Mouse (Mus musculus): ENCODE data around the gene Tmigd3.

The Tmigd3 gene

DNA sequence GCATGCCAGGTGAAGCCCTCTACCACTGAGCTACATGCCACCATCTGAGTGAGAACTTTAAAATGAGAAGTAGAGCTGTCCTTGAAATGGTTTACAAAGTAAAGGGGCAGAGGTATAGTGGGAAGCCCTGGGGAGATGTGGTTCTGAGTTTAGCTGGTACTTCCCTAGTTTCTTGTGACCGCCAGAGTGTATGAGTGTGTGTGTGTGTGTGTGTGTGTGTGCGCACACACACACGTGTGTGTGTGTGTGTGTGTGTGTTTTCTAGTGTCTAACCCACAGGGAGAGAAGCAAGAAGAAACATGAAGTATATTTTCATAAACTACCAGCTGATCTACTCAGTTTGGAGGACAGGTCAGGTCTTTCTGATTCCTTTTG lies 57.5 kb downstream of the Tmigd3 start:
- intact Hi-C loops (cut with DNase I): no loop called here

DNA sequence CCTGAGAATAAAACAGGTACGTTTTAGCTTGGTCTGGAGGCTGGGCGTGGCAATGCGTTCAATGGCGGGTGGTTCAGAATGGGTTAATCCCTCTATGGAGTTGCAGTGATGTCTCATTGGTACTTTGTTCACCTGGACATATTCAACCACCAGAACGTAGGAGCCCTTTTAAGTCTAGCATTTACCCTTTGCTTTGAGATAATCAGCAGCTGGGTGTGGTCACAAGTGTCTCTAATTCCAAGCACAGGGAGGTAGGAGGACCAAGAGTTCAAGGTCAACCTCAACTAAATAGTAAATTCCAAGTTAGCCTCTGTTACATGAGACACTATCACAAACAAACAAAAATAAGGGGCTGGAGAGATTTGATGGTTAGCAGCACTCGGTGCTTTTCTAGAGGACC lies 58.1 kb downstream of the Tmigd3 start:
- intact Hi-C loops (cut with DNase I): no loop called here

DNA sequence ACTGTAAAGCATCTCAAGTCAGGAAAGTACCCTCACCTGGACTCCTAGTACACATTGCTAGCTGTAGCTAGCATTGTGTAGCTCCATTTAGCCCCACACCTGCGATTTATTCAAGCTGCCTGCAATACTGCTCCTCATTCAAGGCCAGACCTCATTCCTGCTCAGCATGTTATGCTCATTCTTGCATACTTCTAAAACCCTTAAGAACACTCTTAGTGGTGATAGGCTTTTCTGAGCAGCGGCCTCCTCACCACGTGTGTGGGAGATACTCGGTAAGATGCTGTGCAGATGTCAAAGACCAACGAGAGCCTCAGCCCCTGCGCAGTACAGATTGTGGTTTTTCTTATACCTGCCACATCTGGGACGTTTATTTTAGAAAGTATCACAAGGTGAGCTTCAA lies 59.1 kb downstream of the Tmigd3 start:
- intact Hi-C loops (cut with DNase I): no loop called here

DNA sequence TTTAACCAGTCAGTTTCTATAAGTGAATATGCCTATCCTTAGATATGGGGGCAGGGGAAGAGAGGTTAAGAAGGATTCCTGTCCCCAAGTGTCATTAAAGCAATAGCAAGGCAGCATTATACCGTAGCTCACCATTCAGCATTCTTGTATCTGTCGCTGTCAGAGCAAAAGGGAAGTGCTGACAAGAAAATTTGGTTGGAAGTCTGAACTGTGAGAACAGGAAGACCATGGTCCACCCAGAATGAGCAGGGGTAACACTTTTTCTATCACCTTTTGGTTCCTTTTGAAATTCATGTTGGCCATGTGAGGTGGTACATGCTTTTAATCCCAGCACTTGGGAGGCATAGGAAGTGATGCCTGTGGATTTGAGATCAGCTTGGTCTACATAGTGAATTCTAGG lies 60.4 kb downstream of the Tmigd3 start:
- intact Hi-C loops (cut with DNase I): no loop called here

DNA sequence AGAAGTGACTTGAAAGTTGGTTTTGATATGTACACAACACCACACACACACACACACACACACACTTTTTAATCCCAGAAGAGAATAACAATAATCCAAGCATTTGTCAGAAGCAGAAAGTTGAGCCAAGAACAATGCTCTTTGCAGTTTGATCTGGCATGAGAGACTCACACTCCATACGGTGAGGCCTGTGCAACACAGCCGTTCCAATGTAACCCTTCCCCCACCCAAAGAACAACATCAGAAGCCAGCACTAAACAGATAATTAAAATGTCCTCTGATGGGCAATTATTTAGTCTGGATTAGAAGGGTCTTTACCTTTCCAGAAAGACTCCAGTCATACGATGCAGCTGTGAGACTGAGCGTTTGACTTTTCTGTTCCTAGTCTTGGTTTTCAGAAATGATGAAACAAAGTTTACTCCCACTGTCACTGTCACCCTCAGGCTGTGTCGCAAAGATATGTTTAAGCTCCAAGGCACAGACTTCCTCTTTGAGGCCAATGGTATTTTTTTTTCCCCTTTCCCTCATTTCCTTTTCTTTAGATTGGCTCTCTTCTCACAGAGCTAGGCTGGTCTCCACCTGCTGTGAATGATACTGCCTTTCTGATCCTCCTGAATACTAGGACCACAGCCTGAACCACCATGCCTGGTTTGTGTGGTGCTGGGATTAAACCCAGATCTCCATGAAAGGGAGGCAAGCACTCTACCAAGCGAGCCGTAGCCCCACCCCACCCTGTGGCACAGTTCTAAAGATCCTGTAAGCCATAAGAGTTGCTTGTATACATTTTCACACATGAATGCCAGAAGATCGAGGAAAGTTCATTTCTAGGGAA lies 61.8 kb downstream of the Tmigd3 start, which contains the start of gene I830077J02Rik:
Gene I830077J02Rik (minus strand): TSS at position 425 of the 832 bp plus-strand sequence.
- intact Hi-C loops (cut with DNase I): no loop called here

DNA sequence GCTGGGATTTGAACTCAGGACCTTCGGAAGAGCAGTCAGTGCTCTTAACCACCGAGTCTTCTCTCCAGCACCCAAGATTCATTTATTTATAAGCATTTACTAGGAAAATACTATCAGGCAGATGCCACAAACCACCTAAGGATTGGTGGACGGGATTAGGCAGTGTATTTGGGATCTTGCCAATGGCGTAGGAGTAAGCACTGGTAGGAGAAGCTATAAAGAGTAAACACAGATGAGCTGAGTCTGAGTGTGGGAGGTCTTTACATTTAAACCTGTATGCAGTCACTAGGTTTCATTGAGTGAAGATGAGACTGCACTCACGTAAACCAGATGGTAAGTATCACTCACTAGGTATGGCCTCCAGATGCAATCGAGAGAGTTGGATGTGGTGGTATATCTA lies 63.2 kb downstream of the Tmigd3 start:
- intact Hi-C loops (cut with DNase I): no loop called here

DNA sequence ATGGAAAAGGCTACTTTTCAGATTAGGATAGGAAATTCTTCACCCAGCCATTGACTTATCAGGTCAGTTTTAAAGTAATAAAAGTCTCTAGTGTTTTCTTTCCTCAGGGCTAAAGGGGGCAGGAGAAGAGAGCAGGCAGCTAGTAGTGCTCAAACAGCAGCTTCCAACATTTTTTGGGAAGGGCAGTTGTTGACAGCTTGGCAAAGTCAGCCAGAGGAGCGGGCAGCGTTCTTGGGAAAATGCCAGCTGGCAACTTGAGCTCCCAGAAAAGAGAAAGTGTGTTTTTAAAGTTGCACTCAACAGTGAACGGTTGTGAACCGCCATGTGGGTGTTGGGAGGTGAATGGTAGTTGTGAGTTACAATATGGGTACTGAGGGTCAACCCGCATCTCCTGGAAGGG lies 64.3 kb downstream of the Tmigd3 start:
- intact Hi-C loops (cut with DNase I): no loop called here

DNA sequence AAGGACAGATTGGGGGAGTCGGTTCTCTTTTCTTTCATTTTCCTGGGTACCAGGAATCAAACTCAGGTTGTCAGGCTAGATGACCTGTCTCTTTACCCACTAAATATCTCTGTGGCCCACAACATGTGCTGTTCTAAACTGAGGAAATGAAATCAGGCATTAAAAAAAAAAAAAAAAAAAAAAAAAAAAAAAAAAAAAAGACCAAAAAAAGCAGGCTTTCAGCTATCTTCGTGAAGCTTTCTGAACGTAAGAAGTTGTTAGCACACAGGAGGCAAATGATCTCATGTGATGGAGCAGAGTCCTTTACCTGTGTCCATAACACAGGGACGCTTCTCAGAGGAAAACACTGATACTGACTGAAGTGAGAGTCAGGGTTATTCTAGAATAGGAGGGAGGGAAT lies 65.4 kb downstream of the Tmigd3 start:
- intact Hi-C loops (cut with DNase I): no loop called here

DNA sequence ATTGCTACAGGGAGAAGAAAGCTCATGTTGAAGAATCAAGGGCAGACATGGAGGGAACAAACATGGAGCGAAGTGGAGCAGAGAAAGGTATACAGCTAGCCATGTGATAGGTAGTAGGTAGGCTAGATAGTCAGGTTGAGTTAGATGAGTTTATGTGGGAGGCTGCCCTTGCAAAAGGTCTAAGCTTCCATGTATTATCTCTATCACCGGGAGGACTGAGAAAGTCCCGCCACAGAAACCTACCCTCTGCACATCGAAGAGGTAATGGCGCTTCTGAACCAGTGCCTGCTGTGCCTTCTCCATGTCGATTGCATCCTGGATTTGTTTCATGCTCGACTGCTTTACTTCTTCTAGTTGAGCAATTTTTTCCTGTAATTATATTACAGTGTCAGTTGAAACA lies 80.6 kb downstream of the Tmigd3 start:
- intact Hi-C loops (cut with DNase I): no loop called here

DNA sequence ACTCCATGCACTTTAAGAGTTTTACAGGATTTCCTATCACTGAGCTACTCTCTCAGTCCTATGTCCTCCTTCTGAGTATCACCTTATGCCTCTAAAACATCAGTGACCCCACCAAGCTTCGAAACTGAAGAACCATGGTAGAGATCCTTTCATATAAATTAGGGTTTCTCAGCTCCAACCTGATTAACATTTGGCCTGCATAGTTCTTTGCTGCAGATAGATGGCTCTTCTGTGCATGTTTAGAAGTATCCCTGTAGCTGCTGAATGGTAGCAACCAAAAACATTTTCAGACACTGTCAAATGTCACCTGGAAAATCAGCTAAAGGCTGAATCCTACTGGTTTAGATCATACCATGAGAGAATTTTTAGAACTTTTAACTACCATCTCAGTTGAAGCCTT lies 86.5 kb downstream of the Tmigd3 start:
- intact Hi-C loops (cut with DNase I): no loop called here

DNA sequence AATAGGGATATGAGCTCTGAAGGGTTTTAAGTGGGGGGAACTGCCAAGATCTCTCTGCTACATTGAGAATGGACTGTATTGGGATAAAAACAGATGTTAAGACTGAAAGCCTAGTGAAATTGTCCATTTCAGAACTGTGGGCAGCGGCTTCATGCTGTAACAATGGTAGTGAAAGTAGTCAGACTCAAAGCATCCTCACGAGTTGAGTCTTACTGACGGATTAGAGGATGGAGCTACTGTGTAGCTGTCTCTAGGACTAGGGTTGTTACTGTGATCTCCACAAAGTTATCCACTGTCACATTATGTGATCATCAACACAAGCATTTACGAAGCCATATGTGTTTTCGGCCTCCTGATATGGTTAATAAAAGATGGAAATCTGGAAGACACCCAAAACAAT lies 87.5 kb downstream of the Tmigd3 start:
- intact Hi-C loops (cut with DNase I): no loop called here

DNA sequence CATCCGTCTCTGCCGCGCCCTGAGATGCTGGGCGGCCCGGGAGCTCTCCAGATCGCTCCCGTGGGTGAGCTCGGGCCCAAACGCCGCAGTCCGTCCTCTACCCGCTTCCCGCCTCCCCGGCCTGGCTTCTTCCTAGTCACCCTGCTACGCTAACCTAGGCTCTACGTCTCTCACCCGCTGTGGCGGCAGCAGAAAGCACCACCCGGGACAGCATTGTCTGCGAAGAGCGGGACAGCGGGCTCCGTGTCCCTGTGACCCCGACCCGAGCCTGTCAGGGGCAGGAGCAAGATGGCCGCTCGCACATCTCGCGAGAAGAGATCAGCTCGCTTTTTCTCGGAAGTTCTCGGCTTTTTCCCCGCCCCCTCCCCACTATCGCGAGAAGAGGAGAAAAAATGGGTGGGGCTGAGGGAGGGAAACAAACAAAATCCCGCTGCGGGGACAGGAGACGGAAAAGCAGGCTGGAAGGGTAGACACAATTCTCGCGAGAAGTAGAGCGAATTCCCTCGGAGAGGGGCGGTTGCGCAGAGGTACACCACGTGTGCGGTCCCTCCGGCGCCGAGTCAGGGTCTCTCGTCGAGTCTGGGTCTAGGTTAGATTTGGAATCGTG lies 88.4 kb downstream of the Tmigd3 start, which contains the start of gene Wdr77:
Gene Wdr77 (plus strand): TSS at position 396 of the 607 bp plus-strand sequence.
- intact Hi-C loops (cut with DNase I): no loop called here

DNA sequence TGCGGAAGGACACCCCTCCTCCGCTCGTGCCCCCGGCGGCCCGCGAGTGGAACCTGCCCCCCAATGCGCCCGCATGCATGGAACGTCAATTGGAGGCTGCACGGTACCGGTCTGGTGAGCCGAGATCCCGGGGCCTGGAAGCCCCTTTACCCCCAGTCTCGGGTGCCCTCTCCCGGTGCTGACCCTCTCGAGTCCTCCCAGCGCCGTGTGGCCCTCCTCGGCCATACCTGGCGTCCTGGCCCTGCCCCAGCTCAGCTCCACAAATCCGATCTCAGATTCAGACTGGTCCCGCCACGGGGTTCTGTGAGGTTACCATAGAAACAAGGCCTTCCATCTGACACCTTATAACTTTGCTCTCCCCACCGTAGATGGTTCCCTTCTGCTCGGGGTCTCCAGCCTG lies 88.9 kb downstream of the Tmigd3 start:
- intact Hi-C loops (cut with DNase I): no loop called here

DNA sequence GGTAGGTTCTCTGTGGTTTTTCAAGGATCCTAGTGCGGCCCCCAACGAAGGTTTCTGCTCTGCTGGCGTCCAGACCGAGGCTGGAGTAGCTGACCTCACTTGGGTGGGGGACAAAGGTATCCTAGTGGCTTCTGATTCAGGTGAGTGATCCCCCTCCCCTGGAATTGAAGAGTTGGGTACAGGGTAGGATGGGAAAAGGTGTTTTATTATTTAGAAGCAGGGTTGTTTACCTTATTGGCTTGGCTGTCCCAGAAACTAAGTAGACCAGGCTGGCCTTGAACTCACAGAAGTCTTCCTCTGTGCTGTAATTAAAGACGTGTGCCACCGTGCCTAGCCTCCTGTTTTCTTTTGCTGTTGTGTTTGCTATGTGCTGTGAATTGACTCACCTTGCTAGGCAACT lies 89.3 kb downstream of the Tmigd3 start, which contains the start of gene Atp5f1:
Gene Atp5f1 (minus strand): TSS at position 101 of the 400 bp plus-strand sequence.
- intact Hi-C loops (cut with DNase I): loop anchor here (10.0 kb wide), 1 partner anchor 585 kb away; the partner anchor contains the start of genes Cept1 and Dram2

DNA sequence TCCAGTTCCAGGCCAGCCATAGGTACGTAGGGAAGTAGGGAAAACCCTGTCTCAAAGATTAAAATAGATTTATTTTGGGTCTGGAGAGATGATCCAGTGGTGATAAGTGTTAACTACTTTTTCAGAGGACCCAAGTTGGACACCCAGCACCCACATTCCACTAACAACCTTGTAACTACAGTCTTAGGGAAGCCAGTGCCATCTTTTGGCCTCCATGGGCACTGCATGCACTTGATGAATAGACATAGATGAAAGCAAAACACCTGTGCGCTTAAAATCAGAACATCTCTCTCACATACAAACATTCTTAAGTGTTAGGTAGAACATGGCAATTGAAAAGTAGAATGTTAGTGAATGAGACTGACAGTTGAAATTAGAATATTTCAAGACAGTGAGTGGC lies 90.0 kb downstream of the Tmigd3 start:
- intact Hi-C loops (cut with DNase I): loop anchor here (10.0 kb wide), 1 partner anchor 584 kb away; the partner anchor contains the start of genes Cept1 and Dram2

DNA sequence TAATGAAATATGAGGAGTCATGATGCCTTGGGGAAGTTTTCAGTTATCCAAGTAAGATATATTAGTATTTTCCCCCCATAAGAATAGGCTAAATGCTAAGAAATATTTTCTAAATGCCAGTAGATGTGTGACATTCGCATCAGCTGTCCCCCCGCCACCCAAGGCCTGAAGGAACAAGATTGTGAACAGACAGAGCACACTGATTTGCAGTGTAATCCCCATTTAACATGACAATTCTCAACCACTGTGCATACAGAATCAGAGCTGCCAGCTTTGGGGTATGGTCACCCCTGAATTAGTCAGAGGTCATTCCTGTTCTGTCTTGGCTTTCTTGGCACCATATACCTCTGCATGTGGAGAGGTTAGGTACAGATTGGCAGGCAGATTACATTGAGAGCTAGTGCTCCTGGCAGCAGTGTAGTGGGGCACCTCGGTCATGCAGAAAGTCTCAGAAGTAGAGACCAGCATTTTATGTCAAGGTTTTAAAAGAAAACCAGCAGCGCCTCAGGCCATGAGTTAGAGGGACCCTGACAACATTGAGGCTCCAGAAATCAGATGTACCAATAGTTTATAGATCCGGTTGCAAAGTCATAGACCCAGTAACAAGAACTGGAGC lies 101.2 kb downstream of the Tmigd3 start:
- intact Hi-C loops (cut with DNase I): no loop called here

DNA sequence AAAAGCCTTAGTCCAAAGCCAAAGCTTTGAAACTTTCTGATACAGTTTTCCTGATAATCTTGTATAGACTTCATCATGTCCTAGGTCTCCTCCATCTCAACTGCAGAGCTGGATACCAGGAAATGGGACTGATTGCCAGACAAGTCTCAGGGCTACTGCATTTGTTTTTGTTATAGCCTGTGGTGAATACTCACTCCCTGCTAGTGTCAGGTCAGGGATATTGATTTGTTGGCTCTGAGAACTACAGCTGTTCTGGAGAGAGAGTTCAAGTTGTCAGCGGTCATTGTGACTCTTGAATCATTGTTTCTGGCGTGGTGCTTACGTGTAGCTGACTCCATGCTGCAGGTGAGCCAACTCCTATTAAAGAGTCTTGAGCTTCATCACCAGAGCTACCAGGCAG lies 102.7 kb downstream of the Tmigd3 start, which contains the start of gene Ovgp1:
Gene Ovgp1 (plus strand): TSS at position 301 of the 400 bp plus-strand sequence.
- intact Hi-C loops (cut with DNase I): no loop called here
